Mouse (Mus musculus): ENCODE results near the gene Clec4a1.

DNA sequence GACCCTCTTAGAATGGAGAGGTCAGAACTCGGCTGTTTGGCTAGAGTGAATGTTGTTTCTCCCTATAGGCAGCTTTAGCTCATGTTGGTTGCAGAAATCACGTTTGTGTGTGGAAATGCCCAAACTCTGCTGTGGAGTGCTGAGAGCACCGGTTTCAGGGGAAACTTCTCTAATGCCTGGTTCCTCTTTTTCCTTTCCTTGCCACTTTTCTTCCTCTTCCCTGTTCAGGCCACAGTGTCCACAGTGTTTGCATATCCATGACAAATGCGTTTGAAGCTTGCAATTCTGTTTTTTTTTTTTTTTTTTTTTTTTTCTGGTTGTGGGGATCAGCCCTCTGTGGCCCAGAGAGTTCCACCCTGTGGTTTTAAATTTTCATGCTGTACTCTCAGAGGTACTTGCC lies at the start of gene Clec4a1:
- no peak for TF ChIP-seq CTCF (IDR thresholded peaks at IDR 0.05; ENCODE audit: low read depth, low read length)
- no peak for TF ChIP-seq POLR2A (IDR thresholded peaks at IDR 0.05; ENCODE audit: insufficient read depth, low read length)
